In the genomic region with DNA sequence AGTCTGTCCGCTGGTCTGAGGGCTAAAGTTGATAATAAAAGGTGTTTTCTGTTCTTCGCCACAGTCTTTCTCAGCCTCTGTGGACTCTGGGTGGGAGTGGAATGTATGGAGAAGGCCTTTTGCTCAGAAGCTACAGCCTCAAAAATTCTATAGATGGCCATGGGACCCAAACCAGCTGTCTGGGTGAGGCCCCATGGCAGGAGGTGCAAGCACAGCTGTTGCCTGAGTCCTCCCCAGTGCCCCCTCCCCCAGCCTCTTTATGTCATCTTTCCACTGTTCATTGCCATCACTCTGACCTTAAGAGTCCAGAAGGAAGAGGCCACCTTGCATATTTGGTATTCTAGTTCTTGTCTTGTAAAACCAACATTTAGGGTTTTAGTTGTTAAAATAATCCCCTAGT, we compare ENCODE assay signal across 20 mouse cellular contexts. TPM values are rescaled to one million over a fixed set of nuclear protein-coding genes. Genes with fewer than 3 reads are reported as not detected.
"Had no signal": no experiment of that assay in that cellular context is flagged by ENCODE, and none has a peak within 500 bp of the region (broad histone marks: within the 10 kb centered on the region; RNA-seq: fewer than 3 reads in every experiment).

No protein-coding gene starts in this region.

- H3K27ac ChIP-seq: left cerebral cortex, adult 2 months; limb, embryonic 12.5 days; lung, embryonic 15.5 days; midbrain, embryonic 10.5 days; midbrain, embryonic 13.5 days had no signal

- H3K9me3 ChIP-seq: limb, embryonic 12.5 days; lung, embryonic 15.5 days; megakaryocyte, embryonic 14.5 days; midbrain, embryonic 10.5 days; midbrain, embryonic 13.5 days had no signal

- DNase-seq: kidney, adult 18-20 months; kidney, adult 9 months; kidney, postnatal 14 days; kidney, postnatal 4 days; layer of hippocampus, postnatal 36 days; lung, adult 18-20 months; lung, postnatal 10 days; lung, postnatal 36 days; thymus, adult 18-20 months; thymus, postnatal 14 days; thymus, postnatal 4 days had no signal

- ATAC-seq: midbrain, embryonic 13.5 days; midbrain, embryonic 16.5 days had no signal

- H3K4me3 ChIP-seq: left cerebral cortex, adult 2 months; limb, embryonic 12.5 days; lung, embryonic 15.5 days; megakaryocyte, embryonic 14.5 days; midbrain, embryonic 10.5 days; midbrain, embryonic 13.5 days had no signal

- H3K4me2 ChIP-seq: limb, embryonic 12.5 days; lung, embryonic 15.5 days; midbrain, embryonic 13.5 days had no signal

- H3K9ac ChIP-seq: limb, embryonic 12.5 days; lung, embryonic 15.5 days; midbrain, embryonic 13.5 days had no signal

- H3K27me3 ChIP-seq: limb, embryonic 12.5 days; lung, embryonic 15.5 days; megakaryocyte, embryonic 14.5 days; midbrain, embryonic 13.5 days had no signal

RNA-seq across cellular contexts. Expression of gene Mybpc3, which starts 58.6 kb away (rescaled TPM):
- polyA plus RNA-seq: intestine, embryonic 14.5 days; midbrain, embryonic 13.5 days; neural tube, embryonic 14.5 days had no signal
